31 mouse cellular contexts compared by ENCODE assay signal in genomic region chr11:71410582-71410981, GRCm38 (mm10).
"Had no signal": no experiment of that assay in that cellular context is flagged by ENCODE, and none has a peak within 500 bp of the region (broad histone marks: within the 10 kb centered on the region; RNA-seq: fewer than 3 reads in every experiment).

No protein-coding gene starts in this region.

- H3K27ac ChIP-seq: heart, embryonic 10.5 days; heart, embryonic 13.5 days; heart, embryonic 15.5 days; hindbrain, embryonic 10.5 days; hindbrain, embryonic 12.5 days; hindbrain, embryonic 13.5 days; hindbrain, embryonic 14.5 days; hindbrain, embryonic 15.5 days; hindbrain, postnatal 0 days; intestine, embryonic 15.5 days; kidney, embryonic 15.5 days; kidney, postnatal 0 days; layer of hippocampus, adult 2 months had no signal

- H3K4me3 ChIP-seq: heart, embryonic 10.5 days; heart, embryonic 12.5 days; heart, embryonic 13.5 days; heart, embryonic 15.5 days; hindbrain, embryonic 10.5 days; hindbrain, embryonic 12.5 days; hindbrain, embryonic 13.5 days; hindbrain, embryonic 15.5 days; intestine, embryonic 15.5 days; kidney, embryonic 15.5 days; layer of hippocampus, adult 2 months had no signal

- H3K4me1 ChIP-seq: heart, embryonic 10.5 days; heart, embryonic 12.5 days; heart, embryonic 13.5 days; heart, embryonic 15.5 days; intestine, embryonic 15.5 days had no signal

- H3K27me3 ChIP-seq: heart, embryonic 12.5 days; heart, embryonic 13.5 days; heart, embryonic 15.5 days; hindbrain, embryonic 12.5 days; hindbrain, embryonic 13.5 days; hindbrain, embryonic 15.5 days; intestine, embryonic 15.5 days; kidney, embryonic 15.5 days had no signal

- H3K9me3 ChIP-seq: heart, embryonic 10.5 days; heart, embryonic 12.5 days; heart, embryonic 13.5 days; heart, embryonic 15.5 days; hindbrain, embryonic 10.5 days; hindbrain, embryonic 12.5 days; hindbrain, embryonic 13.5 days; hindbrain, embryonic 15.5 days; intestine, embryonic 15.5 days; kidney, embryonic 15.5 days had no signal

- H3K4me2 ChIP-seq: heart, embryonic 11.5 days; heart, embryonic 12.5 days; heart, embryonic 13.5 days; heart, embryonic 15.5 days; hindbrain, embryonic 12.5 days; hindbrain, embryonic 13.5 days; hindbrain, embryonic 14.5 days; hindbrain, embryonic 15.5 days; intestine, embryonic 15.5 days; kidney, embryonic 15.5 days had no signal

- H3K9ac ChIP-seq: heart, embryonic 12.5 days; heart, embryonic 13.5 days; heart, embryonic 15.5 days; hindbrain, embryonic 12.5 days; hindbrain, embryonic 13.5 days; hindbrain, embryonic 14.5 days; hindbrain, embryonic 15.5 days; intestine, embryonic 15.5 days; kidney, embryonic 15.5 days had no signal

- H3K36me3 ChIP-seq: heart, embryonic 10.5 days; heart, embryonic 12.5 days; heart, embryonic 13.5 days; heart, embryonic 15.5 days; hindbrain, embryonic 10.5 days; hindbrain, embryonic 12.5 days; hindbrain, embryonic 13.5 days; hindbrain, embryonic 15.5 days; intestine, embryonic 15.5 days; kidney, embryonic 15.5 days had no signal

- DNase-seq: heart, postnatal 10 days; heart, postnatal 14 days; heart, postnatal 36 days; heart, postnatal 4 days; kidney, adult 11 months; kidney, adult 18-20 months; kidney, adult 2 months; kidney, adult 8-10 months; kidney, adult 9 months; kidney, postnatal 10 days; kidney, postnatal 14 days; kidney, postnatal 25 days; kidney, postnatal 36 days; kidney, postnatal 4 days; layer of hippocampus, adult 9-11 months; layer of hippocampus, postnatal 36 days had no signal
